Mouse (Mus musculus): ENCODE results near the gene Sdhc.

GRCm38 (mm10) chr1:171183620-171184019 lies 33.2 kb upstream of the Sdhc start:
- no peak for TF ChIP-seq CTCF (IDR thresholded peaks at IDR 0.05; ENCODE audit: borderline replicate concordance, extremely low read depth, insufficient read depth, insufficient read length)
- TF ChIP-seq POLR2A (IDR thresholded peaks at IDR 0.05; ENCODE audit: borderline replicate concordance, extremely low read depth, insufficient read depth, insufficient read length, poor library complexity, severe bottlenecking), result no peak

All from brain, embryonic 14.5 days (tissue).